Mouse (Mus musculus) gastrocnemius, adult 8-10 months (tissue): ENCODE results near the gene Gpat3. TPM values are rescaled to one million over a fixed set of nuclear protein-coding genes. Genes with fewer than 3 reads are reported as not detected.

Source experiments
- DNase-seq, 2 experiments: peaks; one replicate each; pipeline ENCODE4 v3.0.0; 2022; ENCODE audit warnings: low spot score in 2 of 2
- total RNA-seq, 4 experiments: library from RNA; stranded (reverse); gene quantifications; 2 replicates each; pipeline ENCODE4 v1.2.4; 2022

Gpat3 gene
- total RNA-seq, 4 experiments from 2014 or later, result 5.6 to 9.2 (median 6.4) TPM

GRCm38 (mm10) chr5:100860417-100861053, 15.0 kb downstream of the Gpat3 start:
- peak; percentile 75 to 78 for DNase-seq

- DNase-seq, result no peak
These were observed 15.6 kb downstream of the Gpat3 start for GRCm38 (mm10) chr5:100861140-100861539.

GRCm38 (mm10) chr5:100861811-100862210, 16.3 kb downstream of the Gpat3 start:
- no peak for DNase-seq

GRCm38 (mm10) chr5:100863091-100863490, 17.6 kb downstream of the Gpat3 start:
- no peak for DNase-seq

GRCm38 (mm10) chr5:100864438-100864837, 18.9 kb downstream of the Gpat3 start:
- DNase-seq, result no peak

GRCm38 (mm10) chr5:100866183-100866582, 20.7 kb downstream of the Gpat3 start:
- no peak for DNase-seq

GRCm38 (mm10) chr5:100869197-100869895, 23.8 kb downstream of the Gpat3 start:
- no peak for DNase-seq

- no peak for DNase-seq
These were observed 26.5 kb downstream of the Gpat3 start for GRCm38 (mm10) chr5:100871987-100872386.

GRCm38 (mm10) chr5:100874721-100875120, 29.2 kb downstream of the Gpat3 start:
- no peak for DNase-seq

- DNase-seq, result no peak
These were observed 29.7 kb downstream of the Gpat3 start for GRCm38 (mm10) chr5:100875180-100875579.

- no peak for DNase-seq
These were observed 31.5 kb downstream of the Gpat3 start for GRCm38 (mm10) chr5:100877021-100877420.

GRCm38 (mm10) chr5:100885216-100885615, 39.7 kb downstream of the Gpat3 start:
- DNase-seq, result peak in 1 of 2 experiments; percentile 39

GRCm38 (mm10) chr5:100886331-100886988, 40.9 kb downstream of the Gpat3 start:
- no peak for DNase-seq

GRCm38 (mm10) chr5:100896199-100896598, 50.7 kb downstream of the Gpat3 start:
- no peak for DNase-seq

- no peak for DNase-seq
These were observed 54.4 kb downstream of the Gpat3 start for GRCm38 (mm10) chr5:100899745-100900489.

GRCm38 (mm10) chr5:100901046-100901445, 55.5 kb downstream of the Gpat3 start:
- no peak for DNase-seq

GRCm38 (mm10) chr5:100908478-100908877, 63.0 kb downstream of the Gpat3 start:
- no peak for DNase-seq

- no peak for DNase-seq
These were observed 63.4 kb downstream of the Gpat3 start for GRCm38 (mm10) chr5:100908901-100909300.

- DNase-seq, result peak in 1 of 2 experiments; percentile 27
These were observed 64.2 kb downstream of the Gpat3 start for GRCm38 (mm10) chr5:100909691-100910090.

GRCm38 (mm10) chr5:100911502-100912097, 66.1 kb downstream of the Gpat3 start:
- no peak for DNase-seq

- DNase-seq, result no peak
These were observed 66.9 kb downstream of the Gpat3 start for GRCm38 (mm10) chr5:100912366-100912765.
